22 mouse cellular contexts compared by ENCODE assay signal in the genomic region with DNA sequence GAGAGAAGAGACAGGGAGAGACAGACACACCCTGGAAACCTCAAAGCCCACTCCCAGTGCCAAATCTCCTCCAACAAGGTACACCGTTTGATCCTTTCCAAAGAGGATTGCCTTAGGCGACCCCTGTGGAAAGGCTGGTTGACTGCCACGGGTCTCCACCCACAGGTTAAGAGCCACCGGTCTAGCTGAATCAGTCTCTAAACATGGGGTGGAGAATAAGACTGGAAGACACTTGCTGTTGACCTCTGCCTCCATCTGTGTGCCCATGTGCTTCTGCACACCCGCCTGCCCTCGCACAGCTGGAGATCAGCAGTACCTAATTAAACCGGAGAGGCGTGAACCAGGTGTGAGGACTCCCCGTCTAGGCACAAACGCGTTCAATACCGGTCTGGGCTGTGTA. TPM values are rescaled to one million over a fixed set of nuclear protein-coding genes. Genes with fewer than 3 reads are reported as not detected.
A peak's percentile ranks its signal among the peaks of the same experiment; 100 is the strongest.
DNase-seq lines count a peak whose midpoint lies in the region.
"Had no signal": no experiment of that assay in that cellular context is flagged by ENCODE, and none has a peak within 500 bp of the region (broad histone marks: within the 10 kb centered on the region; RNA-seq: fewer than 3 reads in every experiment).

No protein-coding gene starts in this region.

- peak; percentile 7 for DNase-seq in retina, embryonic 14.5 days (ENCODE audit: low spot score)
- no peak for DNase-seq in retina, postnatal 1 day
- DNase-seq in R1 (ENCODE audit: low read depth, low spot score): peak; percentile 31
- DNase-seq in induced T-regulatory cell, adult 2 months (ENCODE audit: low read depth): peak; percentile 27
- DNase-seq in layer of hippocampus, postnatal 10 days (ENCODE audit: low spot score in 2 of 2): no peak
- no peak for DNase-seq in cerebellum, postnatal 25 days
- DNase-seq in adrenal gland, adult (ENCODE audit: inconsistent age in 2 of 2, low spot score in 1 of 2): no peak
- DNase-seq: adrenal gland, adult 2 months; adrenal gland, postnatal 14 days; cerebellum, adult 11 months; cerebellum, adult 2 months; cerebellum, adult 9-11 months; cerebellum, postnatal 36 days; embryo, embryonic 11 days; forebrain, postnatal 0 days; gastrocnemius, adult 2 months; gastrocnemius, postnatal 14 days; heart, adult 11 months had no signal

RNA-seq across cellular contexts. Expression of gene Cir1, which starts 10.5 kb away (rescaled TPM):
- total RNA-seq in layer of hippocampus, postnatal 10 days (2021): 10 to 100 TPM; 22.8 to 26.7 TPM

RNA-seq across cellular contexts. Expression of gene Scrn3, which starts 10.6 kb away (rescaled TPM):
- total RNA-seq in layer of hippocampus, postnatal 10 days (2021): 10 to 100 TPM; 12.1 to 12.6 TPM

RNA-seq across cellular contexts. Expression of gene Sp9, which starts 51.3 kb away (rescaled TPM):
- 1 to 10 TPM; 4.7 to 5.1 TPM for total RNA-seq in layer of hippocampus, postnatal 10 days (2021)
- total RNA-seq: adrenal gland, adult 2 months; adrenal gland, postnatal 14 days; gastrocnemius, adult 2 months; gastrocnemius, postnatal 14 days; gastrocnemius, postnatal 4 days; heart, adult 8-10 months; heart, postnatal 25 days; hematopoietic stem cell, adult 5-6 weeks had no signal

Comparison
In these comparisons a context has a peak if more than half of its experiments do, and no peak if none do; other contexts are left out.
1. DNase-seq: peak in retina, embryonic 14.5 days (single experiment), R1 (single experiment) and induced T-regulatory cell, adult 2 months (single experiment); none in retina, postnatal 1 day (single experiment), layer of hippocampus, postnatal 10 days (0 of 2), cerebellum, postnatal 25 days (0 of 2) and adrenal gland, adult (0 of 2).